Mouse (Mus musculus) embryonic facial prominence, embryonic 11.5 days (tissue): Measurements from ENCODE around the gene Ppp1cb. TPM values are rescaled to one million over a fixed set of nuclear protein-coding genes. Genes with fewer than 3 reads are reported as not detected.

Experiments used
- ATAC-seq: fragments of 200-750 bp; cut with Nextera tagmentation; replicated peaks from 2 replicates; pipeline ENCODE4 v1.8.0; 2017; ENCODE audit warnings: low read depth; ENCODE audit not compliant: insufficient number of reproducible peaks, low FRiP score, low TSS enrichment
- DNase-seq: peaks from one replicate; pipeline ENCODE4 v3.0.0-alpha.2; 2015; ENCODE audit warnings: low spot score
- H3K27ac ChIP-seq: fragments of 300-500 bp; sonication (generic); replicated peaks from 2 replicates; pipeline ENCODE4 v1.5.1; 2014; ENCODE audit warnings: mild to moderate bottlenecking, low read depth, low read length, control low read depth
- H3K27me3 ChIP-seq: fragments of 300-500 bp; sonication (generic); 2 replicates; pipeline ENCODE4 v1.6.1; 2014; ENCODE audit warnings: mild to moderate bottlenecking, low read length, moderate library complexity, mixed read lengths; ENCODE audit not compliant: control insufficient read depth, insufficient read depth
- H3K36me3 ChIP-seq: fragments of 300-500 bp; sonication (generic); replicated peaks from 2 replicates; pipeline ENCODE4 v1.6.1; 2014; ENCODE audit warnings: low read depth, mild to moderate bottlenecking, low read length, moderate library complexity, mixed read lengths; ENCODE audit not compliant: control insufficient read depth, insufficient read depth
- H3K4me1 ChIP-seq: fragments of 300-500 bp; sonication (generic); 2 replicates; pipeline ENCODE4 v1.6.1; 2014; ENCODE audit warnings: low read length, mixed read lengths; ENCODE audit not compliant: control insufficient read depth, insufficient read depth
- H3K4me2 ChIP-seq: fragments of 300-500 bp; sonication (generic); 2 replicates; pipeline ENCODE4 v1.6.1; 2014; ENCODE audit warnings: low read depth, mild to moderate bottlenecking, control low read depth, low read length, moderate library complexity
- H3K4me3 ChIP-seq: fragments of 300-500 bp; sonication (generic); 2 replicates; pipeline ENCODE4 v1.5.1; 2014; ENCODE audit warnings: low read depth, low read length, control low read depth
- H3K9ac ChIP-seq: fragments of 300-500 bp; sonication (generic); replicated peaks from 2 replicates; pipeline ENCODE4 v1.6.1; 2014; ENCODE audit warnings: mild to moderate bottlenecking, control low read depth, low read length
- H3K9me3 ChIP-seq: fragments of 300-500 bp; sonication (generic); replicated peaks from 2 replicates; pipeline ENCODE4 v1.6.1; 2016; ENCODE audit warnings: mild to moderate bottlenecking, low read length, inconsistent platforms, mixed read lengths; ENCODE audit not compliant: control insufficient read depth
- WGBS: fragments of 180-500 bp; shearing (Covaris S2); extraction: QIAGEN DNeasy Blood & Tissue Kit; methylation state at CpG from one replicate; pipeline ENCODE4 v1.1.7; 2014; 5-methylcytosine and 5-hydroxymethylcytosine counted together
- polyA plus RNA-seq: library from polyadenylated mRNA; unstranded; fragments of >200 nt; fragmentation: Nextera tagmentation; extraction: Ambion mirVana; gene quantifications from 2 replicates; pipeline ENCODE4 v1.2.1, GENCODE M21; 2014

The Ppp1cb gene
- polyA plus RNA-seq, 1 experiment from 2014 or later, result 266 TPM

DNA sequence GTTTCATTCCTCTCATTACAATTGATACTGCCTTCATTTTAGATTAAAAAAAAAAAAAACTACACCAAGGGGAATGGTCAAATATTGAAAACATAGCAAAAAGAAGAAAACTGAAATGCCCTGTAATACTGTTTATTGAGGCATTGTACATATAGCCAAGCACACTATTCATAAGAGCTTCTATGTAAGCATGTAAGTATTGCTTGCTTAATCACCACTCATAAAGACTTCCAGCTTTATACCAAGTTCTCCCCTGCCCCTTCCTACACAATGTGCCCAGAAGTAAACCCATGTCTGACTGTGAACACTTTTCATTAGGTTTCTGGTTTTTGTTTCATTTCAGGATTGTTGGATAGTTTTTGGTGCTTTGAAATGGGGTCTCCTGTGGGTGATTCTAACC, 11.8 kb upstream of the Ppp1cb start:
- H3K36me3 ChIP-seq, result no peaks in the 10 kb centered on the region
- H3K9ac ChIP-seq, result no peak overlapping the region
- no peak overlapping the region for H3K27ac ChIP-seq
- H3K4me1 ChIP-seq, result no peaks in the 10 kb centered on the region
- no peaks in the 10 kb centered on the region for H3K27me3 ChIP-seq
- DNase-seq (no peak), ATAC-seq (no peak)
- H3K4me3 ChIP-seq, result no peak overlapping the region
- H3K9me3 ChIP-seq, result no peaks in the 10 kb centered on the region
- H3K4me2 ChIP-seq, result no peak overlapping the region

DNA sequence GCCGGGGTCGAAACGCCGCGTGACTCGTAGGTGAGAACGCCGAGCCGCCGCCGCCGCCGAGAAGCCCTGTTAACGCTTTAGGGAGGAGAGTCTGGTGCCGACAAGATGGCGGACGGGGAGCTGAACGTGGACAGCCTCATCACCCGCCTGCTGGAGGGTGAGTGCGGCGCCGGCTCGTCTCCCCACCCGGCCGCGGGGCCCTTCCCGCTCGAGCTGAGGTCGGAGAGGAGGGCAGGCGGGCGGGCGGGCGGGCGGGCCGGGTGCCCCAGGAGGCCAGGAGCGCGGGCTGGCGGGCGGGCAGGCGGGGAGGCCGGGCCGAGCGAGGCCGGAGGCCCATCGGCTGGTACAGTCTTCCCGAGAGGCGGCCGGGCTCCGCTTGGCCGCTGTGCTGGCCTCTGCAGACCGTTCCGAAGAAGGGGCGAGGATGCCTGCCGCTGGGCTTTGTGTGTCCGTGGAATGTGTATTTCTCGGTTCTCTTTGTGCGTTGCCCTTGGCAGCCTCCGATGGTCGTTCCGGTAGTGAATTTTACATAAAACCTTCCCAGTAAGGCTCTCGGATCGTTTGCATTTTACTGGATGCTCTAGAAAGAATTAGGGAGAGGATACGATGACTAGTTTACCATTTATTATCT, 723 bp downstream of the Ppp1cb start:
- Histone ChIP-seq H3K9me3 (no peaks in the 10 kb centered on the region), H3K27ac (peak overlapping the region; percentile 100), H3K9ac (peak overlapping the region; percentile 99), H3K36me3 (no peaks in the 10 kb centered on the region), H3K4me1 (no peaks in the 10 kb centered on the region), H3K27me3 (no peaks in the 10 kb centered on the region), H3K4me2 (peak overlapping the region; percentile 19), H3K4me3 (peak overlapping the region; percentile 93)
- ATAC-seq (peak; percentile 77), DNase-seq (peak; percentile 57)
- WGBS, result under 1% methylated on average over 52 of the region's 63 CpGs

DNA sequence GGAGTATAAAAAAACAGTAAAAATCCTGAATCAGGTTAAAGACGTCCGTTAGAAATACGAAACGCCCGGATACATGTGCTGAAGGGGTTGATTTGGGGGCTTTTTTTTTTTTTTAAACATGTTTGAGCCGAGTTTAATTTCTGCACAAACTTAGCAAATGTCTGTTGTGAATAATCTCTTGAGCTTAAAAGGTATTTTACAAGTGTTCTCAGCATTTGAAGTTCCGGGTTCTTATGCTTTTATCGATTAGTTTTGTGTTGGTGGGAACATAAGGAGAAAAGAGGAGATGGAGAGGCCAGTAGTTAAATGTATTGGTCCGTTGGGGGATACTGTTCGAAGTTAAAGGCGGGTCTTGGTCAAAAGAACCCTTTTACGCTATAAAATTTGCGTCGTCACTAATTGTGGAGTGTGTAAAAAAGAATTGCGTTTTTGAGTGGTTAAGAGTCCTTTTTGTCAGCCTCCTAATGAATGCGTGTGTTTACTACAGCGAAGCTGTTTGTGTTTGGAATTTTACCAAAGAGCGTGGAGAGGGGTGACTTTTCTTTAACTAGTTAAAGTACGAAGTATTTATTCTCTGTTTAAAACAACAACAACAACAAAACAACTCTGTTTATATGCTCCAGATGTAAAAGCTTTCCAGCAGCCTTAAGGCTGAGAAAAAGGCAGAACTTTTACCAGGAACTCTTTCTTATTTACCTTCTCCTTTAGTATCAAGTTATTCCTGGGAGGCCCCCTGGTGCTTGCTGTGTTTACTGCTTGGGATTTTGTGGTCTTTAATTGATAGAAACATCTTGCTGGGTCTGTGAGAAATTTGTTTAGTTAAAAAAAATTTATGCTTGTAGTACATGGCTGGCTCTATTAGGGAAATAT, 1.5 kb downstream of the Ppp1cb start:
- no peak for ATAC-seq
- Histone ChIP-seq H3K4me2 (peak overlapping the region; percentile 39), H3K27ac (peak overlapping the region; percentile 100), H3K4me1 (no peaks in the 10 kb centered on the region), H3K4me3 (peak overlapping the region; percentile 93), H3K27me3 (no peaks in the 10 kb centered on the region), H3K9ac (peak overlapping the region; percentile 99), H3K9me3 (no peaks in the 10 kb centered on the region), H3K36me3 (no peaks in the 10 kb centered on the region)
- whole genome bisulfite sequencing, result under 1% methylated on average over 19 of the region's 19 CpGs
- peak; percentile 69 for DNase-seq

DNA sequence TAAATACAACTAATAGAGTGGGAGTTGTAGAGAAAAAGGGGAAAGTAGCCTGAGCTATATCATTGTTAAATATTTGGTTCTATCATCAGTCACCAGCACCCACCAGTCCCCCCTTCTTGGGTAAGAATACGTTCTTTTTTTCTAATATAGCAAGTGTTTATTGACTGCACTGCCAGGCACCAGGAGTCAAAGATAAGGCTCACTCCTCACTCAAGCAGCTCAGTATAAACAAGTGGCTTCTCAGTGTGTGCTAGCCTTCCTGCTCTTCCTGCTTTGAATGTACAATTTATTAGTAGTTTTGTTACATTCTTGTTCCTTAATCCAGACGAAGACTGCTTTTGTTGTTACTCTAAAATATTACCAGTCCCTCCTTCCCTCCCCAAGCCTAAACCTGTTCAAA, 2.3 kb downstream of the Ppp1cb start:
- H3K27me3 ChIP-seq, result no peaks in the 10 kb centered on the region
- no peaks in the 10 kb centered on the region for H3K36me3 ChIP-seq
- 62% methylated on average over 2 of the region's 2 CpGs for WGBS
- H3K9me3 ChIP-seq, result no peaks in the 10 kb centered on the region
- no peak overlapping the region for H3K9ac ChIP-seq
- no peak overlapping the region for H3K27ac ChIP-seq
- ATAC-seq, result no peak
- H3K4me3 ChIP-seq, result 0 out of 2 replicates have a peak overlapping the region, but pooled peaks have one; percentile 11
- H3K4me2 ChIP-seq, result peak overlapping the region; percentile 6; the same call in 1 of the 2 replicates
- H3K4me1 ChIP-seq, result no peaks in the 10 kb centered on the region
- no peak for DNase-seq

DNA sequence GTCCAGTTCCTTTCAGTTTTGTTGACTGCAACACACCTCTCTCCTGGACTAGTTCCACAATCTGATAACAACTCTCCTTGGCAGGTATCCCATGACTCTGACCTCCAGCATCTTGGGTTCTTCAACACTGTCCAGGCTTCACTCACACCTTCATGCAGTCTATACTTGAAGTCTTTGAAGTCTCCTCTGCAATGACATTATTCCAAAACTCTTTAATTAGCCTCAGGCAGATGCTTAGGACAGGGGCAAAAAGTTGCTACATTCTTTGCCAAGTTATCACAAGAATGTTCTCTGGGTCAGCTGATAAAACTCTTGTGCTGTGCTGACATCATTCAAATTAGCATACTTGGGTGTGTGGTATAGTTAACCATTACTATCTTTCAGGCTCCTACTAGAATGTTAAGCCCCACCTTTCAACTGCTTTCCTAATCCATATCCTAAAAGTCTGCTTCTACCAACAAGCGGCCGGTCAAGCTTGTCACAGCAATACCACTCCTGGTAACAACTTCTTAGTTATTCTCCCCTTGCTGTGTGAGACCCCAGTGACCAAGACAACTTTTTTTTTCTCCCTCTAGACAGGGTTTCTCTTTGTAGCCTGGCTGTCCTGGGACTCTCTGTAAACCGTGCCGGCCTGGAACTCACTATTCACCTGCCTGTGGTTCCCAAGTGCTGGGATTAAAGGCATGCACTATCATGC, 13.8 kb downstream of the Ppp1cb start:
- no peak overlapping the region for H3K4me3 ChIP-seq
- no peak for ATAC-seq
- H3K27me3 ChIP-seq, result no peaks in the 10 kb centered on the region
- DNase-seq, result no peak
- H3K36me3 ChIP-seq, result no peaks in the 10 kb centered on the region
- no peak overlapping the region for H3K4me2 ChIP-seq
- H3K27ac ChIP-seq, result no peak overlapping the region
- 89% methylated on average over 4 of the region's 4 CpGs for WGBS
- H3K9me3 ChIP-seq, result no peaks in the 10 kb centered on the region
- no peak overlapping the region for H3K9ac ChIP-seq
- H3K4me1 ChIP-seq, result no peaks in the 10 kb centered on the region

DNA sequence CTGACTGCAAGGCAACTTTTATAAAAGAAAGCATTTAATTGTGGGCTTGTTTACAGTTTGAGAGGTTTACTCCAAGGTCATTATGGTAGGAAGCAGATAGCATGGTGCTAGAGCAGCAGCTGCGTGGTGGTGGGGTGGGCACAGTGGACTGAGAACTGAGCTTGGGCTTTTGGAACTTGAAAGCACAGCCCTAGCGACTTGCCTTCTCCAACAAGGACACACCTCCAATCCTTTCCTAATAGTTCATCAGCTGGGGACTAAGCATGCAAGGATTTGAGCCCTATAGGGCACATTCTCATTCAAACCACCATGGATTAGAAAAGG, 14.3 kb downstream of the Ppp1cb start:
- H3K27me3 ChIP-seq, result no peaks in the 10 kb centered on the region
- no peaks in the 10 kb centered on the region for H3K9me3 ChIP-seq
- H3K27ac ChIP-seq, result no peak overlapping the region
- no peaks in the 10 kb centered on the region for H3K36me3 ChIP-seq
- 90% methylated on average over 2 of the region's 2 CpGs for WGBS
- H3K4me3 ChIP-seq, result no peak overlapping the region
- no peak overlapping the region for H3K4me2 ChIP-seq
- H3K4me1 ChIP-seq, result no peaks in the 10 kb centered on the region
- H3K9ac ChIP-seq, result no peak overlapping the region
- DNase-seq (no peak), ATAC-seq (no peak)

DNA sequence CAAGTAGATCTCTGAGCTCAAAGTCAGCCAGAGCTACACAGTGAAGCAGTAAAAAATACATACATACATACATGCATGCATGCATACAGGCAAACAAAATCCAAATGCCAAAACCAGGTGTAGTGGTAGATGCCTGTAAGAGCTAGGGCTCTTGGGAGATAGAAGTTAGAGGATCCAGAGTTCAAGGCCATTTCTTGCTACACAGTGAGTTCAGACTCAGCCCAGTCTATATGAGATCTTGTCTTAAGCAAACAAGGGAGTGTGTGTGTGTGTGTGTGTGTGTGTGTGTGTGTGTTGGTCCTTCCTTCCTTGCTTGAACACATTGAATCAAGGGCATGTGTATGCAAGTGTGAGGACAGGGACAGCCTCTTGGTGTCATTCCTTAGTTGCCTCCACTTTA, 17.9 kb downstream of the Ppp1cb start:
- Histone ChIP-seq H3K4me1 (no peaks in the 10 kb centered on the region), H3K36me3 (no peaks in the 10 kb centered on the region), H3K4me2 (no peak overlapping the region), H3K9me3 (no peaks in the 10 kb centered on the region), H3K27me3 (no peaks in the 10 kb centered on the region), H3K27ac (no peak overlapping the region), H3K4me3 (no peak overlapping the region), H3K9ac (no peak overlapping the region)
- ATAC-seq, result no peak
- no peak for DNase-seq

DNA sequence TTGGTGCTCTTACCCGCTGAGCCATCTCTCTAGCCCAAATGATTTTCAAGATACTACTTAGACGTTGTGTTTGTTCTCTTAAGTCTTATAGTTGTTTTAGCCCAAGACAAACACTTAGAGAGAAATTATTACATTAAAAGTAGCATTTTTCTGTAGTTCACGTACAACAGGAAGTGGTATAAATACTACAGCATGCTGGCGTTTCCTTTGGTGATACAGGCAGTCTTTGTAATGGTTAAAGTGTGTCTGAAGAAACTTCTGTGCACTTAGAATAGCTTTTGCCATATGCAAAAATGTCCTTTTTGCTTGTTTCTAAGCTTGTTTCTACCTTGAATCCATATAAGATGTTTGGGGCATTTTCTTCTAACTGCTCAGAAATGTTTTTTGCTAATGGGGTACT, 20.3 kb downstream of the Ppp1cb start:
- no peaks in the 10 kb centered on the region for H3K36me3 ChIP-seq
- H3K27me3 ChIP-seq, result no peaks in the 10 kb centered on the region
- 90% methylated on average over 4 of the region's 4 CpGs for WGBS
- ATAC-seq (no peak), DNase-seq (no peak)
- no peaks in the 10 kb centered on the region for H3K4me1 ChIP-seq
- H3K4me2 ChIP-seq, result no peak overlapping the region
- no peak overlapping the region for H3K4me3 ChIP-seq
- no peak overlapping the region for H3K27ac ChIP-seq
- H3K9ac ChIP-seq, result no peak overlapping the region
- H3K9me3 ChIP-seq, result no peaks in the 10 kb centered on the region
